Mouse (Mus musculus): Measurements from ENCODE around the gene Cd9.

- TF ChIP-seq CTCF (IDR thresholded peaks at IDR 0.05; ENCODE audit: low read depth) = no peak
- TF ChIP-seq EP300 (IDR thresholded peaks at IDR 0.05; ENCODE audit: low read depth) = no peak
Observed at GRCm38 (mm10) chr6:125485589-125485988, 9.0 kb downstream of the Cd9 start.

Measured in liver, postnatal 0 days (tissue).